Mouse (Mus musculus) olfactory bulb, adult 2 months (tissue): ENCODE results near the gene Megf11. TPM values are rescaled to one million over a fixed set of nuclear protein-coding genes. Genes with fewer than 3 reads are reported as not detected.

Source experiments
- H3K27ac ChIP-seq: fragments of 200-500 bp; 2 replicates; pipeline ENCODE4 v1.5.1; 2012; ENCODE audit warnings: low read depth, low read length; ENCODE audit not compliant: insufficient read depth
- H3K4me1 ChIP-seq: fragments of 200-500 bp; 2 replicates; pipeline ENCODE4 v1.6.1; 2012; ENCODE audit warnings: low read length; ENCODE audit not compliant: control insufficient read depth, insufficient read depth
- H3K4me3 ChIP-seq: fragments of 200-500 bp; 2 replicates; pipeline ENCODE4 v1.5.1; 2012; ENCODE audit warnings: mild to moderate bottlenecking, low read depth, low read length, moderate library complexity; ENCODE audit not compliant: insufficient read depth
- CTCF ChIP-seq: fragments of 200-500 bp; IDR thresholded peaks from 2 replicates; pipeline ENCODE4 v1.5.1; 2012; ENCODE audit warnings: low read depth, mild to moderate bottlenecking, low read length, moderate library complexity; ENCODE audit not compliant: insufficient read depth
- POLR2A ChIP-seq: fragments of 200-500 bp; IDR thresholded peaks from 2 replicates; pipeline ENCODE4 v1.6.1; 2012; ENCODE audit warnings: mild to moderate bottlenecking, low read depth, low read length, moderate library complexity; ENCODE audit not compliant: insufficient read depth
- WGBS: fragments of 180-500 bp; shearing (Covaris S2); methylation state at CpG from one replicate; pipeline ENCODE4 v1.1.7; 2018; 5-methylcytosine and 5-hydroxymethylcytosine counted together
- polyA plus RNA-seq: library from polyadenylated mRNA; stranded (reverse); fragments of >200 nt; gene quantifications from 2 replicates; pipeline ENCODE4 v1.2.4, GENCODE M21; 2012; ENCODE audit warnings: low replicate concordance; ENCODE audit not compliant: missing spikeins, insufficient read depth, insufficient read length

Megf11 gene
- polyA plus RNA-seq, 1 experiment: not detected

DNA sequence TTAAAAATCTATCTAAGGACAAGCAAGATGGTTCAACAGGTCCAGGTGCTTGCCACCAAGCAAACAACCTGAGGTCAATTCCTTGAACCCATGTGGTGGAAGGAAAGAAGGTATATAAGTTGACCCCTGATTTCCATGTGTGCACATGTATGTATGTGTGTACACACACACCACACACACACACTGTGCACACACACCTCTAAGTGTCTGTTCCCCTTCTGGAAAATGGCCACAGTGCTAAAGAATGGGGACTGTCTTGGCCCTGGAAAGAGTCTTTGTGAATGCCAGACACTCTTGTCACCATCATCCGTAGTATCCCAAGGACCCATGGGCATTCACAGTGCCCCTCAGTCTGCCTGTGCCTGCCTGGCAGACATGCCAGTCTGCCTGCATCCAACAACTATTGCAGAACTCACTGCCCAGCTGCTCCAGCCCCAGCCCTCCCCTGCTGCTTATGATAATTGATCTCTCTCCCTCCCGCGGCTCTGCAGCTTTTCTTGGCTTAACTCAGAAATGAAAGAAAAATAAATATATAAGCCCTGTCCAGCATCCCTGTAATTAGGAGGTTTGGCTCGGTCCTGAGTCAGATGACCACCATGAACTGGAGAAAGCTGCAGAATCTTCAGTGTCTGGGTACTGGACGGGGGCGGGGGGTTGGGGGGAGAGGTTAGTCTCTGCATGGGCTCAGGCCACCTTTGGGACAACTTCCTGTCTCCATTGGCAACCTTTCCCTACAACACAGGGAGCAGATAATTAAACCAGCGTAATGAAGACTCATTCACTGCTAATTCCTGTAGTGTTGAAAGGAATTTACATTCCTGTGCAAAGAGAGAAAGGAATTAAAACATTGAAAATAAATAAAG, 226.9 kb downstream of the Megf11 start:
- H3K27ac ChIP-seq: no peak overlapping the region
- WGBS: 14% methylated on average over 7 of the region's 7 CpGs
- no peak for TF ChIP-seq CTCF
- TF ChIP-seq POLR2A: no peak
- H3K4me1 ChIP-seq: 0 out of 2 replicates have a peak, but pooled peaks cover 2% of the 10 kb centered on the region
- H3K4me3 ChIP-seq: no peak overlapping the region

DNA sequence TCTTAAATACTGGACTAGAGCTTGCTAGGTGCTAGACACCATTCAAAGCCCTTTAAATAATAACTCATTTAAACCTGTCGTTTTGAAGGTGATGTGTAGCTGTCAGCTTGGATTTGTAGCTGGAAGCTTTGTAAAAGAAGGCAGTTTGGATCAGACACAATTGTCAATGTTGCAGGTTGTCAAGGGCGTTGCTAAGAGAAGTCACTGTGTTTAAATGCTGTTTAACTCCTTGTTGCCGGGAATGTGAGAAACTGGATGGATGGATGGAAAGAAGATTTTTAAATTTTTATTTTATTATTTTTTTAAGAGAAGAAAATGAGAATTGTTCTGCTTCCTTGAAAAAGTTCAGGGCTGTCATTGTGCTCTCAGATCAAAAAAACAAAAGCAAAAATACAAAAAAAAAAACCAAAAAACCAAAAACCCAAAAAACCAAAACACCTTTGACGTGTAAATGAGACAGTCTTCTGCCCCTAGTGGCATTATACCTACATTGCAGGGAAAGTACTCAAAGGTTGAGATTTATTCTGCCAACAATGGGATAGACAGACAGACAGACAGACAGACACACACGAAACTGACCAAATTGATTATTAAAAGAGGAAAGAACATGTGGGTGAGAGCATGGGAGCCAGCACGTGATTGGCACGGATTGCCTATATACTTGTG, 227.7 kb downstream of the Megf11 start:
- 43% methylated on average over 7 of the region's 7 CpGs for WGBS

DNA sequence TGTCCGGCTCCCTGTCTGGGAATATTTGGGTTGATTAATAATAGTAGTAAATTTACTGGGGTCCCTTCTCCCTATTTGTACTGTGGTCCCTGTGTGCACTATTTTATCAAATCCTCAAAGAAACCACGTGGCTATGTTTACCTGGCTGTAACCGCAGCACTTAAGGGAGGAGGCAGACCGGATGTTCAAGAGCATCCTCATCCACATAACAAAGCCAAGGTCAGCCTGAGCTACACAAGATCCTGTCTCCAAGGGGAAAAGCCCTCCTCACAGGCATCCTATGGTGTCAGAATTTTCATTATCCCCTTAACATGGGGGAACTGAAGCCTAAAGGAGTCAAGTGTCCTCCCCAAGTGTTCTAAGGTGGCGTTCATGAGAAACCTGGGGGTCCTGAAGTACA, 232.0 kb downstream of the Megf11 start:
- H3K27ac ChIP-seq: no peak overlapping the region
- WGBS: 83% methylated on average over 5 of the region's 5 CpGs
- TF ChIP-seq POLR2A: no peak
- no peak for TF ChIP-seq CTCF
- H3K4me3 ChIP-seq: no peak overlapping the region
- H3K4me1 ChIP-seq: peaks cover 4% of the 10 kb centered on the region; the same call in 1 of the 2 replicates

More for the DNA sequence above, 227.7 kb downstream of the Megf11 start:
- Histone ChIP-seq H3K27ac (no peak overlapping the region), H3K4me1 (0 out of 2 replicates have a peak, but pooled peaks cover 2% of the 10 kb centered on the region), H3K4me3 (no peak overlapping the region)
- TF ChIP-seq CTCF (no peak), POLR2A (no peak)

DNA sequence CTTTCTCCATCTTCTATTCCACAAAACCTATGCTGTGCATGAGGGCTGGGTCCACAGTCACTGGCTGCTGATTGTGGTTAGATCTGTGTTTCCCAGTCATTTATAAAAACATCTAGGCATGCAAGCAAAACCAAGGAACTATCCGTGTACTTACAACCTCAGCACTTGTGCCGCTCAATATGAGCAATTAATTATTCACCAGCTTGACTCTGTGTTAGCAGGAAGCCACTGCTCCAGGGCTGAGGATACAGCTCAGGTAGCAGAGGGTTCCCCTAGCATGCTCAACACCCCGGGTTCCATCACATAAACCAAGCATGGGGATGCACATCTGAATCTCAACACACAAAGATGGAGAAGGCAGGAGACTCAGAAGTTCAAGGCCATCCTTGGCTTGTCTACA, 233.0 kb downstream of the Megf11 start:
- Histone ChIP-seq H3K4me3 (no peak overlapping the region), H3K27ac (no peak overlapping the region), H3K4me1 (peaks cover 4% of the 10 kb centered on the region; the same call in 1 of the 2 replicates)
- WGBS: 94% methylated on average over 3 of the region's 3 CpGs
- TF ChIP-seq CTCF: no peak
- TF ChIP-seq POLR2A: no peak

DNA sequence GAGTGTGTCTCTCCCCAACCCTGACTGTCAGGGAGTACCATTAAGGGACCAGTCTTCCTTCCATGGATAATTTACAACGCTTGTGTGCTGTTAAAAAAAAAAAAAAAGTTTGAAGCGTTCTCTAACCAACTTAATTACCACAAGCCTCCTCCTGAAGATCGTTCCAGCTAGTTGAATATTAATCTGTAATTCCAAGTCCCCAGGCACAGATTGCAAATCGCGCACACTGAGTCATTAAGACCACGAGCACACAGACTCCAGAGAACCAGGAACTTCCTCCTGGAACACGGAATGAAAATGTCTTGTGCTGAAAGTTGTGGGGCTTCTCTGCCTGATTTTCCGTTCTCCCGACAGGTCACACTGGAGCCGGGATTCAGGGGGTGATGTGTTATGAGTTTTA, 234.0 kb downstream of the Megf11 start:
- H3K27ac ChIP-seq: no peak overlapping the region
- H3K4me3 ChIP-seq: no peak overlapping the region
- no peak for TF ChIP-seq POLR2A
- TF ChIP-seq CTCF: no peak
- H3K4me1 ChIP-seq: peaks cover 4% of the 10 kb centered on the region; the same call in 1 of the 2 replicates
- WGBS: 50% methylated on average over 10 of the region's 10 CpGs

DNA sequence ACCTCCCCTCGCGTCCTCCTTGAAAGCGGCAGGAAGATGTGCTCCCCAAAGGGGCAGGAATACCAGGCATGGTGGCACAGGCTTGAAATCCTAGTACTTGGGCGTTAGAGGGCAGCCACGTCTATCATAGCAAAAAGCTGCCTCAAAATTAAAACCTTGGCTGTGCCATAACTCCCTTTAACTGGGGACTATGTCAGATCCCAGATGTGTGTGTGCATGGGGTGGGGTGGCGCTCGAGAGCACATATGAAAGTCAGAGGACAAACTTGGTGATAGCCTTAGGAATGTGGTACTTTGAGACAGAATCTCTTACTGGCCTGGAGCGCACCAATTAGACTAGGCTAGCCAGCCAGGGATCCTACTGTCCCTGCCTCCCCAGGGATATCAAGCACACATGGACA, 235.2 kb downstream of the Megf11 start:
- peaks cover 4% of the 10 kb centered on the region; the same call in 1 of the 2 replicates for H3K4me1 ChIP-seq

DNA sequence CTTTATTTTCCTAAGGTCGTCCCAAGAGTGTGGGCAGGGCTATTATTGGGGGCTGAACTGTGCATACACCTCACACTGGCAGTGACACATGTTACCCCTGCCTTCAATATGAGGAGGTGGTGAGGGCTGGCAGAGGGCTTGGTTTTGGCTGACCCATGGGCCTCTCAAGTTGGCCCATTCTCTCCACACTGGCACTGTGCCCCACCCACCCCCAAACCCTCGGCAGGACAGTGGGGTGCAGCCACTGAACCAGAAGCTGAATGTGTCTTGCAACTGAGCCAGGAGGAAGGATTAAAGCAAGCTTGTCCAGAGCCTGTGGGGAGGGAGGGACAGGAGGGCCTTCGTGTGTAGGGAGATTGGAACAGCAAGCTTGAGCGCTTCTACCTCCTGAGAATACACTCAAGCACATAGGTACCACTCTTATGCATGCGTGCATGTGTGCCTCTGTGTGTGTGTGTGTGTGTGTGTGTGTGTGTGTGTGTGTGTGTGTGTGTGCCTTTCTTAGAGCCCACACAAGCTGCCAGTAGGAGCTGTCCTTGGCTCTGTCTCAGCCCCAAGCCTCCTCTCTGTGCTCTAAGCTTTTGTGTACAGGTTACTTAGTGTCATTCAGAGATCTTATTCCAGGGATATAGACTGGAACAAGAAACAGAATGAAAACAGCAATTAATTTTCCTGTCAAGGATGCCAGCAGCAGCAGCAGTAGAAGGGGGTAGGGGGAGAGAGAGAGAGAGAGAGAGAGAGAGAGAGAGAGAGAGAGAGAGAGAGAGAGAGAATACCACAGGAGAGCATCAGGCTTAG, 236.3 kb downstream of the Megf11 start:
- Histone ChIP-seq H3K4me3 (no peak overlapping the region), H3K4me1 (peaks cover 4% of the 10 kb centered on the region; the same call in 1 of the 2 replicates), H3K27ac (no peak overlapping the region)
- WGBS: 64% methylated on average over 5 of the region's 5 CpGs
- TF ChIP-seq CTCF (no peak), POLR2A (no peak)

More for the DNA sequence above, 235.2 kb downstream of the Megf11 start:
- TF ChIP-seq POLR2A: no peak
- no peak for TF ChIP-seq CTCF
- no peak overlapping the region for H3K4me3 ChIP-seq
- WGBS: 91% methylated on average over 8 of the region's 8 CpGs
- H3K27ac ChIP-seq: no peak overlapping the region

DNA sequence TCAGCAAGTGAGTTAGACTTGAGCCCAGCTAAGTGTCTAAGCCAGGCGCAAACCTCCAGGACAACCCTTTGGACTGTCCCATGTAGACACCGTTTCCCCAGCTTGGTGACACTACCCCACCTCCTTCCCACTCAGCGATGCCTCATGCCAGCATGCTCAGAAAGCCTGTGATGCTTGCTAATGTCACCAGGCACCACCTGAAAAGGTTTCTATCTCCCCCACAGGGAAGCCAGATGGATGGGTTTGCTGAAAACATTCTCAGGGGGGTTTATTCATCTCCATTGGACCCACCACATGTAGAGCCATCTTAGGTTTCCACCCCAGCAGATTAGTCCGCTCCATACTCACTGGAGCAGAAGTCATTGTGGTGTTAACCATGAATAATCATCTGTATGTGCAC, 237.9 kb downstream of the Megf11 start:
- TF ChIP-seq POLR2A (no peak), CTCF (no peak)
- H3K4me1 ChIP-seq: peaks cover 4% of the 10 kb centered on the region; the same call in 1 of the 2 replicates
- no peak overlapping the region for H3K4me3 ChIP-seq
- WGBS: 92% methylated on average over 4 of the region's 4 CpGs
- H3K27ac ChIP-seq: no peak overlapping the region
